Mouse (Mus musculus) lung, embryonic 14.5 days (tissue): ENCODE data around the gene Prcd. TPM values are rescaled to one million over a fixed set of nuclear protein-coding genes. Genes with fewer than 3 reads are reported as not detected.
A peak's percentile ranks its signal among the peaks of the same experiment; 100 is the strongest.

ENCODE experiments used
- ATAC-seq: fragments of 200-750 bp; cut with Nextera tagmentation; 2 replicates; pipeline ENCODE4 v1.8.0; 2017; ENCODE audit warnings: mild to moderate bottlenecking, moderate TSS enrichment, moderate library complexity; ENCODE audit not compliant: insufficient read depth
- DNase-seq: peaks from one replicate; pipeline ENCODE4 v3.0.0-alpha.2; 2015
- H3K27ac ChIP-seq: fragments of 300-500 bp; sonication (generic); 2 replicates; pipeline ENCODE4 v1.5.1; 2014; ENCODE audit warnings: low read depth, mild to moderate bottlenecking, moderate library complexity
- H3K27me3 ChIP-seq: fragments of 300-500 bp; sonication (generic); 2 replicates; pipeline ENCODE4 v1.6.1; 2014; ENCODE audit warnings: low read length, control low read depth; ENCODE audit not compliant: insufficient read depth
- H3K36me3 ChIP-seq: fragments of 300-500 bp; sonication (generic); 2 replicates; pipeline ENCODE4 v1.6.1; 2014; ENCODE audit warnings: control low read depth; ENCODE audit not compliant: insufficient read depth
- H3K4me1 ChIP-seq: fragments of 300-500 bp; sonication (generic); 2 replicates; pipeline ENCODE4 v1.6.1; 2014; ENCODE audit warnings: antibody characterized with exemption, control low read depth; ENCODE audit not compliant: insufficient read depth
- H3K4me2 ChIP-seq: fragments of 300-500 bp; sonication (generic); 2 replicates; pipeline ENCODE4 v1.6.1; 2014; ENCODE audit warnings: mild to moderate bottlenecking
- H3K4me3 ChIP-seq: fragments of 300-500 bp; sonication (generic); 2 replicates; pipeline ENCODE4 v1.5.1; 2014; ENCODE audit warnings: low read depth, low read length
- H3K9ac ChIP-seq: fragments of 300-500 bp; sonication (generic); 2 replicates; pipeline ENCODE4 v1.6.1; 2014
- H3K9me3 ChIP-seq: fragments of 300-500 bp; sonication (generic); 2 replicates; pipeline ENCODE4 v1.6.1; 2016; ENCODE audit warnings: low read depth, low read length, control low read depth
- CTCF ChIP-seq: IDR thresholded peaks from 2 replicates; pipeline ENCODE4 v1.5.1; 2016; ENCODE audit warnings: antibody characterized with exemption, low read depth
- WGBS: fragments of 180-500 bp; shearing (Covaris S2); extraction: QIAGEN DNeasy Blood & Tissue Kit; methylation state at CpG from one replicate; pipeline ENCODE4 v1.1.7; 2014; 5-methylcytosine and 5-hydroxymethylcytosine counted together
- polyA plus RNA-seq: library from polyadenylated mRNA; unstranded; fragments of >200 nt; fragmentation: Nextera tagmentation; extraction: Ambion mirVana; gene quantifications from 2 replicates; pipeline ENCODE4 v1.2.1, GENCODE M21; 2014

Gene Prcd
- polyA plus RNA-seq, 1 experiment from 2014 or later, result 1.6 TPM

DNA sequence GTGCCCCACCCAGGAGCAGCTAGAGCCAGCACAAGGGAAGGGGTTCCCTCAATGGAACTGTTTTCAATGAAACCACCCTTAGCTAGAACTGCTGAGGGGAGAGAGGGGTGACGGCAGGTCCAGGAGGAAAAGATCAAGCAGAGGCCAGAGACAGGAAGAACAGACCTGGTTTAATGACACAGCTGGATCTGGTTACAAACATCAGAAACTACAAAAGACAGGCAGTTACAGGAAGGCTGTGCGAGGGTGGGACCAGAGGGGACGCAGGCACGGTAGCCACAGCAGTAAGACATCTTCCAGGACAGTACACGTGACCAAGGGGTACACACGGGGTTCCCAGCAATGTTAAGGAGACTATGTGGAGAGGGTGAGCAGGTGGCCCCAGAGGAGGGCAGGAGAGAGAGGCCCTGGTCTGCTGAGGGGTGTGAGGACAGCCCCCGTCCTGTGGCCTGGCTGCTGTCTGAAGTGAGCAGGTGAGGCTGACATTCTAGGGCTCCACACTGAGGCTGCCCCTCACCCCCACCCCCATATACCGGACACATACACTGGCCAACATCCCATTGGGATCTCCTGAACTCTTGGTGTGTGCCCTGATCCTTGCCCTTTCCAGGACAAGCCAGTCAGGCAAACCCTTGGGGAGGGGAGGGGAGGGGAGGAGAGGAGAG, 7.8 kb upstream of the Prcd start:
- Histone ChIP-seq H3K4me1 (peaks cover 23% of the 10 kb centered on the region; the same call in 1 of the 2 replicates), H3K9me3 (no peaks in the 10 kb centered on the region), H3K4me3 (no peak overlapping the region), H3K27me3 (no peaks in the 10 kb centered on the region), H3K9ac (no peak overlapping the region), H3K36me3 (no peaks in the 10 kb centered on the region), H3K27ac (no peak overlapping the region), H3K4me2 (no peak overlapping the region)
- 53% methylated on average over 8 of the region's 8 CpGs for WGBS
- ATAC-seq, result no peak
- DNase-seq, result no peak
- TF ChIP-seq CTCF, result no peak

DNA sequence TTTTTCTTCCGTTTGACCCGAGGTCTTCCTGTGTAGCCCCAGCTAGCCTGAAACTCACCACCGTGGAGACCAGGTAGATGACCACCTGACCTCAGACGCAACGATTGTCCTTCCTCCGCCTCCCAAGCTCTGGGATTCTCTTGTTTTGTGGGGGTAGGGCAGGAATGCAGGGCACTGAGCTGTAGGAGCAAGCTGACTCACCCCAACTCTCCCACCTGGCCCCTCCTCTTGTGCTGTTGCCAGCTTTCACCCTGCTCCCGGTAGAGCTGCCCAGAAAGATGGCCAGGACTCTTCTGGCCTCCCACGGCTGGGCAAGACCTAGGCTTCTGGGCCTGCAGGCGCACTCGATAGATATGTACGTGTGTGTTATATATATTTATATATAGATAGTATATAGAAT, 7.2 kb upstream of the Prcd start:
- no peak for ATAC-seq
- TF ChIP-seq CTCF, result no peak
- 60% methylated on average over 11 of the region's 11 CpGs for WGBS

DNA sequence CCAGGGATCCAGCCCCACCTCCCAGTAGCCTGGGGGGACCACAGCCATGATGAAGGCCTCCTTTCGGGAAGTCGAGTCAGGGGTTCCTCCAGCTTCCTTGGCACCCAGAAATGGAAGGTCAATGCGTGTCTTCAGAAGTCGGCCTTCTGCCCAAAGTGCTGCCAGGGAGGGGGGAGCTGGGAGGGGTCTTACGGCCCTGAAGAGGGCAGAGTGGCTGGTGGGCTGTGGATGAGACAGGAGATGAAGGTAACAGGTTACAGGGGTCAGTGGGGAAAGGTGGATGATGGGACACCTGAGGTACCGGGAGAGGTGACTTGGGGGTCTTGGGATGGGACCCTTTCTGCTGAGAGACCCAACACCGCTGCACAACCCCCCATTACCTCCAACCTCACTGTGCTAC, 6.6 kb upstream of the Prcd start:
- 0 out of 2 replicates have a peak, but pooled peaks cover 4% of the 10 kb centered on the region for H3K27me3 ChIP-seq
- no peak overlapping the region for H3K4me3 ChIP-seq
- no peak for ATAC-seq
- no peak for TF ChIP-seq CTCF
- peaks cover 23% of the 10 kb centered on the region; the same call in 1 of the 2 replicates for H3K4me1 ChIP-seq
- no peak overlapping the region; the same call in 1 of the 2 replicates for H3K27ac ChIP-seq
- no peak overlapping the region for H3K9ac ChIP-seq
- 84% methylated on average over 7 of the region's 7 CpGs for WGBS
- no peak overlapping the region for H3K4me2 ChIP-seq
- no peaks in the 10 kb centered on the region for H3K36me3 ChIP-seq
- DNase-seq, result no peak
- no peaks in the 10 kb centered on the region for H3K9me3 ChIP-seq

More for the DNA sequence above, 7.2 kb upstream of the Prcd start:
- Histone ChIP-seq H3K4me3 (no peak overlapping the region), H3K4me2 (no peak overlapping the region), H3K27ac (no peak overlapping the region), H3K27me3 (no peaks in the 10 kb centered on the region), H3K36me3 (no peaks in the 10 kb centered on the region), H3K9ac (no peak overlapping the region), H3K4me1 (peaks cover 23% of the 10 kb centered on the region; the same call in 1 of the 2 replicates), H3K9me3 (no peaks in the 10 kb centered on the region)
- no peak for DNase-seq

DNA sequence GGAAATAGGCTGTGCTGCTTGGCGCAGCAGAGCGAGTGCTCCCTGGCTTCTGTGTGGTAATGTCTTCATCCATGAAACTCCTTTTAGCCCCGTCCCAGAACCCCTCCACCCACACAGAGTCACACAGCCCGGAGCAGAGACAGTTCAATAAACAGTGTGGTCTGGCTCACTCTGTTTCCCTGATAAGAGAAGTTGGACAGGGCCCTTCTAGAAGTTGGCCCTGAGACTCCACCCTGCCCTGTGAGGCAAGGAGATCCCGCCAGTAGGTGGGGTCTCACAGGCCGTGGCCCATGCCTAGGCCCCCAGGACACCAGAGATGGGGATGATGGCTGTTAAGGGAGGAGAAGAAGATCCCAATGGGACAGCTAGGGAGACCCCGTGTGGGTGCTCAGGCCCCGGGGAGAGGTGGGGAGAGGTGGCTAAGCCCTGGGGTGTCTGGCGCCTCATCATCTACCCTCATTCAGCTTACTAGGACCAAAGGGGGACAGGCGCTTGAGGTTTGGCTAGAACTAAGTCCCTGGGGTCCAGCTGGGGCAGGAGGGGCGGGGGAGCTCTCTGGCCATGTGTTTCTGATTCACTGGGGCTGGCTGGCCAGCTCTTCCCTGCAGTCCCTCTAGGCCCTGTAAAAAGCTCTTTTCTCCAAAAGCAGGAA, 5.9 kb upstream of the Prcd start:
- H3K9ac ChIP-seq, result no peak overlapping the region
- ATAC-seq (peak; percentile 43), DNase-seq (peak; percentile 72)
- no peak overlapping the region; the same call in 1 of the 2 replicates for H3K4me2 ChIP-seq
- 28% methylated on average over 11 of the region's 11 CpGs for WGBS
- peak; percentile 37 for TF ChIP-seq CTCF
- H3K9me3 ChIP-seq, result no peaks in the 10 kb centered on the region
- peaks cover 23% of the 10 kb centered on the region; the same call in 1 of the 2 replicates for H3K4me1 ChIP-seq
- H3K4me3 ChIP-seq, result no peak overlapping the region
- peaks cover 10% of the 10 kb centered on the region for H3K27me3 ChIP-seq
- H3K27ac ChIP-seq, result peak overlapping the region; percentile 82
- no peaks in the 10 kb centered on the region for H3K36me3 ChIP-seq

DNA sequence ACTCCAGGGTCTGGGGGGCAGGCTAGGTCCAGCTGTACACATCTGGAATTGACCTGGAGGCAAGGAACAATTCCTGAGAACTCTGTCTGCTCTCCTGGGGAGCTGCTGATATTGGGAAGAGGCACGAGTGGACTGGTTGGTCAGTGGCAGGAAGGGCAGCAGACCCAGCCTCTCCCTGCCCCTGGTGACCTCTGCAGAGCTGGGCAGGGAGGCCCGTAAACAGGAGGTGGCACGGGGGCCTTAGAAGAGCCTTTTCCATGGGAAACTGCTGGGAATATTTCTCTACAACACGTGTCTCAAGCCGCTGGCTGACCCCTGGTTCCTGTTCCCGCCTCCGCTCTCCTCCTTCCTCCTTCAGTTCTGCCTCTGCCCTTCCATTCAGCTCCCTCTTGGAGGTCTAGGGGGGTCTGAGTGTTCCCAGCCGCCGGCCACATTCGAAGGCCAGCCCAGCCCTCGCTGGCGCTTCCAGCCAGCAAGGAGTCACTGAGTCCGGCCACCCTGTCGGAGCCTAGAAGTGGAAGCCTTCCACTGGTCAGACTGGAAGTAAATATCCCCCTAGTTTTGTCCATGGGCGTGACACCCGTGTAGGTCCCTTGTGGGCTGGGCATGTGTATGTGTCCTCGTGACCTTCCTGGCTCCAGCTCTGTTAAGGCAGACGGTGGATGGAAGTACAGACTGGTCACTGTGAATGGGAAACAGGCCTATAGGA, 5.0 kb upstream of the Prcd start:
- no peak for TF ChIP-seq CTCF
- Histone ChIP-seq H3K27me3 (peaks cover 19% of the 10 kb centered on the region), H3K4me2 (peak overlapping the region; percentile 24; the same call in 1 of the 2 replicates), H3K9ac (no peak overlapping the region; the same call in 1 of the 2 replicates), H3K4me3 (no peak overlapping the region), H3K27ac (peak overlapping the region; percentile 90), H3K36me3 (no peaks in the 10 kb centered on the region), H3K4me1 (peaks cover 24% of the 10 kb centered on the region; the same call in 1 of the 2 replicates), H3K9me3 (no peaks in the 10 kb centered on the region)
- WGBS, result 36% methylated on average over 18 of the region's 18 CpGs
- DNase-seq, result peak; percentile 63
- ATAC-seq, result peak; percentile 13; the same call in 1 of the 2 replicates

DNA sequence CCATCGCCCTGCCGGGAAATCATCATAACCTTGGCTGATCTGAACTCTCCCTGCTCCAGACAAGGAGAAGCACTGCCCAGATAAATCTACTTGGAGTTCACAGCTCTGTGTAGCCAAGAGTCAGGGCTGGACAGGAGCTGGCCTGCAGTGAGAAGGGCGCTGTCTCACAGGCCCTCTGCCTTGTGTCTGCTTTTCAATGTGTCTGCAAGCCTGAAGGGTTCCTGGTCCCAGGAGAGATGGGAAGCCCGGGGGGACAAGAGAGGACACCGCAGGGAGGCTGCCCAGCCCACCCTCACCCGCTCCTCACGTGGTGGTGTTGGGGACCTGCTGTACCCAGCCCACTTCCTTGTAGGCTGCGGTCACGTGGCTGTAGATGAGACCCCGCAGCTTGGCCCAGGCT, 4.4 kb upstream of the Prcd start:
- peak overlapping the region; percentile 90 for H3K27ac ChIP-seq
- no peak for ATAC-seq
- no peak overlapping the region for H3K4me3 ChIP-seq
- no peak for TF ChIP-seq CTCF
- peaks cover 25% of the 10 kb centered on the region; the same call in 1 of the 2 replicates for H3K4me1 ChIP-seq
- no peaks in the 10 kb centered on the region for H3K36me3 ChIP-seq
- DNase-seq, result no peak
- 71% methylated on average over 10 of the region's 10 CpGs for WGBS
- no peak overlapping the region for H3K4me2 ChIP-seq
- no peaks in the 10 kb centered on the region for H3K9me3 ChIP-seq
- no peak overlapping the region for H3K9ac ChIP-seq
- peaks cover 24% of the 10 kb centered on the region for H3K27me3 ChIP-seq
